Mouse (Mus musculus) limb, embryonic 15.5 days (tissue): ENCODE results near the gene Cd200r3. TPM values are rescaled to one million over a fixed set of nuclear protein-coding genes. Genes with fewer than 3 reads are reported as not detected.

ENCODE experiments used
- ATAC-seq: fragments of 200-750 bp; cut with Nextera tagmentation; 2 replicates; pipeline ENCODE4 v1.8.0; 2017; ENCODE audit warnings: low read depth, moderate TSS enrichment; ENCODE audit not compliant: insufficient number of reproducible peaks, low FRiP score, low TSS enrichment
- H3K27ac ChIP-seq: fragments of 300-500 bp; sonication (generic); 2 replicates; pipeline ENCODE4 v1.5.1; 2015; ENCODE audit warnings: moderate library complexity, mild to moderate bottlenecking, inconsistent platforms
- H3K27me3 ChIP-seq: fragments of 300-500 bp; sonication (generic); 2 replicates; pipeline ENCODE4 v1.6.1; 2015; ENCODE audit warnings: inconsistent platforms
- H3K36me3 ChIP-seq: fragments of 300-500 bp; sonication (generic); 2 replicates; pipeline ENCODE4 v1.6.1; 2015; ENCODE audit warnings: inconsistent platforms
- H3K4me1 ChIP-seq: fragments of 300-500 bp; sonication (generic); 2 replicates; pipeline ENCODE4 v1.6.1; 2015; ENCODE audit warnings: inconsistent platforms
- H3K4me2 ChIP-seq: fragments of 300-500 bp; sonication (generic); 2 replicates; pipeline ENCODE4 v1.6.1; 2015; ENCODE audit warnings: mild to moderate bottlenecking, inconsistent platforms
- H3K4me3 ChIP-seq: fragments of 300-500 bp; sonication (generic); 2 replicates; pipeline ENCODE4 v1.5.1; 2015; ENCODE audit warnings: mild to moderate bottlenecking, inconsistent platforms
- H3K9ac ChIP-seq: fragments of 300-500 bp; sonication (generic); 2 replicates; pipeline ENCODE4 v1.6.1; 2015; ENCODE audit warnings: inconsistent platforms
- H3K9me3 ChIP-seq: fragments of 300-500 bp; sonication (generic); 2 replicates; pipeline ENCODE4 v1.6.1; 2016; ENCODE audit warnings: inconsistent platforms
- WGBS: fragments of 180-500 bp; shearing (Covaris S2); methylation state at CpG from one replicate; pipeline ENCODE4 v1.1.7; 2015; 5-methylcytosine and 5-hydroxymethylcytosine counted together
- polyA plus RNA-seq: library from polyadenylated mRNA; unstranded; fragments of >200 nt; fragmentation: Nextera tagmentation; extraction: Ambion mirVana; gene quantifications from 2 replicates; pipeline ENCODE4 v1.2.1, GENCODE M21; 2015

Gene Cd200r3
- polyA plus RNA-seq, 1 experiment from 2014 or later = 4.1 TPM

- H3K4me1 ChIP-seq = 0 out of 2 replicates have a peak, but pooled peaks cover 2% of the 10 kb centered on the region
- no peak overlapping the region for H3K4me3 ChIP-seq
- H3K27me3 ChIP-seq = no peaks in the 10 kb centered on the region
- WGBS = 83% methylated on average over 2 of the region's 2 CpGs
- H3K36me3 ChIP-seq = no peaks in the 10 kb centered on the region
- H3K27ac ChIP-seq = no peak overlapping the region
- H3K9me3 ChIP-seq = no peaks in the 10 kb centered on the region; the same call in 1 of the 2 replicates
- no peak overlapping the region for H3K9ac ChIP-seq
- no peak for ATAC-seq
- H3K4me2 ChIP-seq = no peak overlapping the region
These were observed 30.6 kb downstream of the Cd200r3 start for GRCm38 (mm10) chr16:44974042-44974441.

- ATAC-seq = no peak
- Histone ChIP-seq H3K27ac (no peak overlapping the region), H3K4me1 (0 out of 2 replicates have a peak, but pooled peaks cover 2% of the 10 kb centered on the region), H3K9me3 (no peaks in the 10 kb centered on the region; the same call in 1 of the 2 replicates), H3K27me3 (no peaks in the 10 kb centered on the region), H3K4me3 (no peak overlapping the region), H3K4me2 (no peak overlapping the region), H3K9ac (no peak overlapping the region), H3K36me3 (no peaks in the 10 kb centered on the region)
These were observed 32.6 kb downstream of the Cd200r3 start for GRCm38 (mm10) chr16:44976081-44976480.

- Histone ChIP-seq H3K4me3 (no peak overlapping the region), H3K4me2 (no peak overlapping the region), H3K9ac (no peak overlapping the region), H3K4me1 (0 out of 2 replicates have a peak, but pooled peaks cover 2% of the 10 kb centered on the region), H3K27ac (no peak overlapping the region), H3K36me3 (no peaks in the 10 kb centered on the region), H3K9me3 (no peaks in the 10 kb centered on the region; the same call in 1 of the 2 replicates), H3K27me3 (no peaks in the 10 kb centered on the region)
- ATAC-seq = no peak
- 23% methylated on average over 6 of the region's 6 CpGs for WGBS
These were observed 33.6 kb downstream of the Cd200r3 start for GRCm38 (mm10) chr16:44976892-44977633.

GRCm38 (mm10) chr16:44978193-44978592 is 34.7 kb downstream of the Cd200r3 start:
- Histone ChIP-seq H3K9ac (no peak overlapping the region), H3K4me2 (no peak overlapping the region), H3K27me3 (no peaks in the 10 kb centered on the region), H3K9me3 (no peaks in the 10 kb centered on the region; the same call in 1 of the 2 replicates), H3K4me3 (no peak overlapping the region), H3K27ac (no peak overlapping the region), H3K4me1 (0 out of 2 replicates have a peak, but pooled peaks cover 2% of the 10 kb centered on the region), H3K36me3 (no peaks in the 10 kb centered on the region)
- WGBS = 75% methylated on average over 2 of the region's 2 CpGs
- ATAC-seq = no peak

- 62% methylated on average over 3 of the region's 3 CpGs for WGBS
- no peaks in the 10 kb centered on the region for H3K27me3 ChIP-seq
- no peak overlapping the region for H3K9ac ChIP-seq
- no peaks in the 10 kb centered on the region for H3K9me3 ChIP-seq
- H3K27ac ChIP-seq = no peak overlapping the region
- H3K4me1 ChIP-seq = 0 out of 2 replicates have a peak, but pooled peaks cover 2% of the 10 kb centered on the region
- ATAC-seq = no peak
- no peaks in the 10 kb centered on the region for H3K36me3 ChIP-seq
- no peak overlapping the region for H3K4me3 ChIP-seq
- H3K4me2 ChIP-seq = no peak overlapping the region
These were observed 35.9 kb downstream of the Cd200r3 start for GRCm38 (mm10) chr16:44979355-44979896.

GRCm38 (mm10) chr16:44982972-44983371 is 39.5 kb downstream of the Cd200r3 start:
- 79% methylated on average over 2 of the region's 2 CpGs for WGBS
- no peak overlapping the region for H3K27ac ChIP-seq
- H3K36me3 ChIP-seq = no peaks in the 10 kb centered on the region
- no peaks in the 10 kb centered on the region for H3K27me3 ChIP-seq
- H3K9me3 ChIP-seq = no peaks in the 10 kb centered on the region
- H3K4me3 ChIP-seq = no peak overlapping the region
- ATAC-seq = no peak
- no peak overlapping the region for H3K9ac ChIP-seq
- H3K4me2 ChIP-seq = no peak overlapping the region
- no peaks in the 10 kb centered on the region for H3K4me1 ChIP-seq

GRCm38 (mm10) chr16:44983379-44984060 is 40.0 kb downstream of the Cd200r3 start:
- Histone ChIP-seq H3K4me2 (no peak overlapping the region), H3K9ac (no peak overlapping the region), H3K9me3 (no peaks in the 10 kb centered on the region), H3K4me3 (no peak overlapping the region), H3K27ac (no peak overlapping the region), H3K36me3 (no peaks in the 10 kb centered on the region), H3K27me3 (no peaks in the 10 kb centered on the region), H3K4me1 (no peaks in the 10 kb centered on the region)
- ATAC-seq = no peak
- 62% methylated on average over 3 of the region's 3 CpGs for WGBS

- Histone ChIP-seq H3K27ac (no peak overlapping the region), H3K4me3 (no peak overlapping the region), H3K27me3 (no peaks in the 10 kb centered on the region), H3K4me1 (no peaks in the 10 kb centered on the region), H3K4me2 (no peak overlapping the region), H3K9ac (no peak overlapping the region), H3K9me3 (no peaks in the 10 kb centered on the region), H3K36me3 (no peaks in the 10 kb centered on the region)
- no peak for ATAC-seq
These were observed 40.6 kb downstream of the Cd200r3 start for GRCm38 (mm10) chr16:44984111-44984510.

- Histone ChIP-seq H3K27ac (no peak overlapping the region), H3K27me3 (no peaks in the 10 kb centered on the region), H3K4me2 (no peak overlapping the region), H3K36me3 (no peaks in the 10 kb centered on the region), H3K9ac (no peak overlapping the region), H3K4me3 (no peak overlapping the region), H3K9me3 (no peaks in the 10 kb centered on the region), H3K4me1 (no peaks in the 10 kb centered on the region)
- 83% methylated on average over 3 of the region's 3 CpGs for WGBS
- no peak for ATAC-seq
These were observed 41.4 kb downstream of the Cd200r3 start for GRCm38 (mm10) chr16:44984925-44985324.

- Histone ChIP-seq H3K4me3 (no peak overlapping the region), H3K36me3 (no peaks in the 10 kb centered on the region), H3K9me3 (no peaks in the 10 kb centered on the region), H3K4me1 (no peaks in the 10 kb centered on the region), H3K27ac (no peak overlapping the region), H3K4me2 (no peak overlapping the region), H3K27me3 (no peaks in the 10 kb centered on the region), H3K9ac (no peak overlapping the region)
- WGBS = 50% methylated on average over 2 of the region's 2 CpGs
- ATAC-seq = no peak
These were observed 42.6 kb downstream of the Cd200r3 start for GRCm38 (mm10) chr16:44986029-44986428.

GRCm38 (mm10) chr16:44988667-44989357 is 45.3 kb downstream of the Cd200r3 start:
- Histone ChIP-seq H3K27ac (no peak overlapping the region), H3K27me3 (no peaks in the 10 kb centered on the region), H3K4me2 (no peak overlapping the region), H3K4me3 (no peak overlapping the region), H3K36me3 (no peaks in the 10 kb centered on the region), H3K9ac (no peak overlapping the region), H3K9me3 (no peaks in the 10 kb centered on the region), H3K4me1 (no peaks in the 10 kb centered on the region)
- 80% methylated on average over 4 of the region's 4 CpGs for WGBS
- ATAC-seq = no peak
